Mouse (Mus musculus) liver, embryonic 12.5 days (tissue): ENCODE results near the gene Dlg2. TPM values are rescaled to one million over a fixed set of nuclear protein-coding genes. Genes with fewer than 3 reads are reported as not detected.

Source experiments
- ATAC-seq: fragments of 200-750 bp; cut with Nextera tagmentation; 2 replicates; pipeline ENCODE4 v1.8.0; 2017; ENCODE audit warnings: moderate number of reproducible peaks, mild to moderate bottlenecking, moderate library complexity
- H3K27ac ChIP-seq: fragments of 300-500 bp; sonication (generic); 2 replicates; pipeline ENCODE4 v1.5.1; 2016; ENCODE audit warnings: mild to moderate bottlenecking
- H3K27me3 ChIP-seq: fragments of 300-500 bp; sonication (generic); replicated peaks from 2 replicates; pipeline ENCODE4 v1.6.1; 2016; ENCODE audit warnings: mild to moderate bottlenecking, moderate library complexity
- H3K36me3 ChIP-seq: fragments of 300-500 bp; sonication (generic); 2 replicates; pipeline ENCODE4 v1.6.1; 2016; ENCODE audit warnings: mild to moderate bottlenecking, moderate library complexity
- H3K4me1 ChIP-seq: fragments of 300-500 bp; sonication (generic); 2 replicates; pipeline ENCODE4 v1.6.1; 2016
- H3K4me2 ChIP-seq: fragments of 300-500 bp; sonication (generic); 2 replicates; pipeline ENCODE4 v1.6.1; 2016; ENCODE audit warnings: mild to moderate bottlenecking, moderate library complexity
- H3K4me3 ChIP-seq: fragments of 300-500 bp; sonication (generic); 2 replicates; pipeline ENCODE4 v1.5.1; 2016; ENCODE audit warnings: mild to moderate bottlenecking, moderate library complexity
- H3K9ac ChIP-seq: fragments of 300-500 bp; sonication (generic); 2 replicates; pipeline ENCODE4 v1.6.1; 2016; ENCODE audit warnings: mild to moderate bottlenecking, moderate library complexity
- H3K9me3 ChIP-seq: fragments of 300-500 bp; sonication (generic); replicated peaks from 2 replicates; pipeline ENCODE4 v1.6.1; 2016; ENCODE audit warnings: mild to moderate bottlenecking, moderate library complexity
- WGBS: fragments of 180-500 bp; shearing (Covaris S2); methylation state at CpG from one replicate; pipeline ENCODE4 v1.1.7; 2016; ENCODE audit not compliant: insufficient replicate concordance; 5-methylcytosine and 5-hydroxymethylcytosine counted together
- polyA plus RNA-seq: library from polyadenylated mRNA; unstranded; fragments of >200 nt; fragmentation: Nextera tagmentation; extraction: Ambion mirVana; gene quantifications from 2 replicates; pipeline ENCODE4 v1.2.1, GENCODE M21; 2016

The Dlg2 gene
- polyA plus RNA-seq, 1 experiment from 2014 or later: 1.1 TPM

DNA sequence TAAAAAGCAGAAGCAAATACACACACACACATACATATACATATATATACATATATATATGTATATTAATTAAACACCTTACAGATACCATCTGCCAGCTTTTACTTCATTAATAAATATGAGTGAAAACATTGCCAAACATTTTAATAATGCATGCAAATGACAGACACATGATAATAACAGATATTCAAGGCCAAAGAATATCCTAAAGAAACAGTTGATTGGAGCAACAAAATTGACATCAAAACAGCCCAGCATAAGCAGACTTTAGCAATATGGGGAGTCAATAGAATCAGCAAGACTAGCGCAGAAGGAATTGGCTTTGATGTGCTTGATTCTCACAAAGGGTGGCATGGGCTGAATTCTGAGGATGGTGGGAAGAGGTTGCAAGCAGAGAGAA lies 1568.5 kb downstream of the Dlg2 start:
- no peak overlapping the region for H3K4me3 ChIP-seq
- ATAC-seq: no peak
- no peaks in the 10 kb centered on the region for H3K9me3 ChIP-seq
- H3K4me2 ChIP-seq: no peak overlapping the region
- H3K4me1 ChIP-seq: no peaks in the 10 kb centered on the region
- H3K27me3 ChIP-seq: no peaks in the 10 kb centered on the region
- no peaks in the 10 kb centered on the region for H3K36me3 ChIP-seq
- no peak overlapping the region for H3K27ac ChIP-seq
- 80% methylated on average over 1 of the region's 1 CpGs for WGBS
- H3K9ac ChIP-seq: no peak overlapping the region

DNA sequence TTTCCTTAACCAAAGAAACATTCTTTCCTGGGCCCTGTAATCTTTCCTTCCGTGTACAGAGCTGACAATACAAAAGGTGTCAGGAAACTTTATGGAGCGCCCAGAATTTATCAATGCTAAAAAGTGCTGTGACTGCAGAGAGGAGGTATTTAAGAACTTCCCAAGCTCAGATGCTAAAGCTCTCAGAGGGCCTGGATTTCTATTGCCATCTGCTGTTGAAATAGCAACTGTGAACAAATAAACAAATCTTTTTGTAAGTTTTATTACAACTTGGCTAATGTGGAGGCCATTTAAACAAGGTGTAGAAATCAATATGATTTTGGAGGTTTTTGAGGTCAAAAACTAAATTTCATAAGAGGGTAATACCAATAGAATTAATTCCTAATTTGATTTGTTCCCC lies 1570.8 kb downstream of the Dlg2 start:
- Histone ChIP-seq H3K4me1 (no peaks in the 10 kb centered on the region), H3K4me3 (no peak overlapping the region), H3K9ac (no peak overlapping the region), H3K27me3 (no peaks in the 10 kb centered on the region), H3K4me2 (no peak overlapping the region), H3K36me3 (no peaks in the 10 kb centered on the region), H3K9me3 (no peaks in the 10 kb centered on the region), H3K27ac (no peak overlapping the region)
- no peak for ATAC-seq
- 34% methylated on average over 2 of the region's 2 CpGs for WGBS

DNA sequence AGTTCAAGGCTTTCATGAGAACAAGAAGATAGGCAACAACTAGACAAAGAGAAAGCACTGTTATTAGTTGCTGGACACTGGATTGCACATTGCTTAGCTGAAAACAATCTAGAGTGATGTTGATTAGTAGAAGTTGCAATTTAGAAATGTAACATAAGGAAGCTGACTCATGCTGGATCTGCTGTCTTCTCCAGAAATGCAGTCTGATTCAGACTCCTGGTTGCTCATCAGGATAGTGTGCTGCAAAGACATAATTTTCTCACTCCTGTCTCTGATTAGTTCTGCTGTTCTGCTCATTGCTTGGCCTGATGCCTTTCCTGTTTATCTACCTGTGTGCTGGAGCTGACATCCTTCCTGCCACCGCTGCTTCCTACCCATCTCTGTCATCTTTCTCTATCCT lies 1572.4 kb downstream of the Dlg2 start:
- Histone ChIP-seq H3K4me2 (no peak overlapping the region), H3K27ac (no peak overlapping the region), H3K4me1 (no peaks in the 10 kb centered on the region), H3K9ac (no peak overlapping the region), H3K4me3 (no peak overlapping the region), H3K27me3 (no peaks in the 10 kb centered on the region), H3K9me3 (no peaks in the 10 kb centered on the region), H3K36me3 (no peaks in the 10 kb centered on the region)
- 68% methylated on average over 1 of the region's 1 CpGs for WGBS
- ATAC-seq: no peak

DNA sequence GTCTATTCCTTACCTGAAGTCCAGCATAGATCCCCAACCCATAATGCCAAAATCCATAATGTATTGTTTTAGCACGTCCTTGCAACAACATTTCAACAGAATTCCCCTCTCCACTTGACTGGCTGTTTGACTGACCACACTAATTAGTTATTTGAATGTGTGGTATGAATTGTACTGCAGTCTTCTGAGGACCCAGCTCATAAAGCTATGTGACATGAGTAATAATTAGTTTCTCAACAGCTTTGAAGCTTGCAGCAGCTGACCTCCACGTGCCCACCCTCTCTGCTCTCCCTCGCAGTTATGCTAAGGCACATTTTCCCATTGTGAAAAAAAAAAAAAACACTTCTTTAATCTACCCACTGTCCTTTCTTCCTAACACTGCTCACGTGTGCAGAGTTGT lies 1590.4 kb downstream of the Dlg2 start:
- ATAC-seq: no peak
- Histone ChIP-seq H3K4me2 (no peak overlapping the region), H3K36me3 (no peaks in the 10 kb centered on the region), H3K27me3 (no peaks in the 10 kb centered on the region), H3K9me3 (no peaks in the 10 kb centered on the region), H3K4me1 (no peaks in the 10 kb centered on the region), H3K9ac (no peak overlapping the region), H3K27ac (no peak overlapping the region), H3K4me3 (no peak overlapping the region)
- 61% methylated on average over 4 of the region's 4 CpGs for WGBS

DNA sequence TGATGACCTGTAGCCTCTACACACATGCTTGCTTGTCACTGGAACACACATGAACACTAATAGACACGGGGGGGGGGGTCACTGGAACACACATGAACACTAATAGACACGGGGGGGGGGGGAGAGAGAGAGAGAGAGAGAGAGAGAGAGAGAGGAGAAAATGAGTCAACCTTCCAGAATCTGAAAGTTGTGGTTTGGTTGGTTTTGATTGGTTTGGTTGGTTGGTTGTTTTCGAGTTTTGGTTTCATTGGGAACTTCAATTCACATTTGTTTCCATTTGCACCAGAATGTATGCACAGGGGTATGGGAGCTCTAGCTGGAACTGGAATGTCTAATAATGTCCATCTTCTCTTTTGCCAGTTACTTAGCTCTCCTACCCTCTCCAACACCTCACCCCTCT lies 1611.0 kb downstream of the Dlg2 start:
- Histone ChIP-seq H3K9ac (no peak overlapping the region), H3K4me3 (no peak overlapping the region), H3K27ac (no peak overlapping the region), H3K4me2 (no peak overlapping the region), H3K36me3 (no peaks in the 10 kb centered on the region), H3K4me1 (no peaks in the 10 kb centered on the region), H3K9me3 (no peaks in the 10 kb centered on the region), H3K27me3 (no peaks in the 10 kb centered on the region)
- WGBS: 40% methylated on average over 3 of the region's 3 CpGs
- no peak for ATAC-seq

DNA sequence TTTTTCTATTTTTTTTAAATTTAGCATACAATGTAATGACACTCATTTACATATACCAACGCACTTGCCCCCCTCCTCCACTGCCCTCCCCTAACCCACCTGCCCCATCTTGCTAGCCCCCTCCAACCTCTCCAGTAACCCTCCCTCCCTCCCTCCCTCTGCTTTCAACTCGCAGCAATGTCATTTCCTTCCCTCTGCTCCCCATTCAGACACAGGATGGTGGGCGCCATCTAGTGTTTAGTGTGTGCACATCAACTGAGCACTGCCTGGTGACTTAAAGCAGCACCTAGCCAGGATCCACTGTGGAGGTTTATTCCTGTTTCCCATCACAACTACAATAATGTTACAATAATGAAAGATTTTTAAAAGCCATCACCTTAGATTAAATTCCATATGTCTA lies 1617.4 kb downstream of the Dlg2 start:
- Histone ChIP-seq H3K4me2 (no peak overlapping the region), H3K4me1 (no peaks in the 10 kb centered on the region), H3K9ac (no peak overlapping the region), H3K27ac (no peak overlapping the region), H3K36me3 (no peaks in the 10 kb centered on the region), H3K27me3 (no peaks in the 10 kb centered on the region), H3K4me3 (no peak overlapping the region), H3K9me3 (no peaks in the 10 kb centered on the region)
- 0% methylated on average over 2 of the region's 3 CpGs for WGBS
- no peak for ATAC-seq

DNA sequence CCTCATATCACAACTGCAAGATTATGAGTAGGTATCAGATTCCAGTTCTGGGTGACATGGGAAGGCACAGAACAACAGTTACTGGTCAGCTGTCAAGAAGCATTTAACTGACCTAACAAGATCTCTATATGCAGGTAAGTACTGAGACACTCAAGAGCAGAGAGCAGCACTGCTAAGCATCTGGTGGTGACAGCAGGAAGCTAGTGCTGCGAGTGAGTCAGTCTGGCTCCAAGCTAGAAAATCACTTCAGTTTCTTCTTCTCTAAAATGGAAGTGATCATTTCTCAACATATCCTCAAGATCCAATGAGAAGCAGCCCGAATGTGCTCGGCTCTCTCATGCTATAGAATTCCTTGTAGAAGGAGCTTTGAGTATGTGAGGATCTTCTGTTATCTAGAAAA lies 1618.7 kb downstream of the Dlg2 start:
- H3K4me2 ChIP-seq: no peak overlapping the region
- ATAC-seq: no peak
- no peak overlapping the region for H3K4me3 ChIP-seq
- no peaks in the 10 kb centered on the region for H3K27me3 ChIP-seq
- WGBS: 40% methylated on average over 3 of the region's 3 CpGs
- no peaks in the 10 kb centered on the region for H3K4me1 ChIP-seq
- no peaks in the 10 kb centered on the region for H3K9me3 ChIP-seq
- no peaks in the 10 kb centered on the region for H3K36me3 ChIP-seq
- no peak overlapping the region for H3K9ac ChIP-seq
- H3K27ac ChIP-seq: no peak overlapping the region

DNA sequence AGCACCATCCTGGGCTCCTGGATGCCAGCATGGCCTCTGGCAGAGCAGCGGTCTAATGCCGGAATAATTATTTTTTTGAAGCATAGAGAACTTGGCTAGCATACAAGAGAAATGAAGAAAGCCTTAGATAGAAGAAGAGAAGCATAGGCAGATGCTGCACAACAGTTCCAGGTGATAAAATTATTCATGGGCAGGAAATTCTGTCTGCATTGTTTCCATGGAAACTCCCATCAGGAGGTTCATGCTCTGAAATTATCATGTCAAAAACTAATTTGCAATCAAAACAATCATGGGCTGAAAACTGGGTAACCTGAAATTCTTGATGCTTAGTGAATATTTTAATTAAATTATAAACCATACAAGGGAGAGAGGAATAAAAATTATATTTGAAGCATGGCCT lies 1624.4 kb downstream of the Dlg2 start:
- Histone ChIP-seq H3K36me3 (no peaks in the 10 kb centered on the region), H3K9me3 (no peaks in the 10 kb centered on the region), H3K4me3 (no peak overlapping the region), H3K4me1 (no peaks in the 10 kb centered on the region), H3K27ac (no peak overlapping the region), H3K27me3 (no peaks in the 10 kb centered on the region), H3K9ac (no peak overlapping the region), H3K4me2 (no peak overlapping the region)
- WGBS: 85% methylated on average over 2 of the region's 2 CpGs
- no peak for ATAC-seq

DNA sequence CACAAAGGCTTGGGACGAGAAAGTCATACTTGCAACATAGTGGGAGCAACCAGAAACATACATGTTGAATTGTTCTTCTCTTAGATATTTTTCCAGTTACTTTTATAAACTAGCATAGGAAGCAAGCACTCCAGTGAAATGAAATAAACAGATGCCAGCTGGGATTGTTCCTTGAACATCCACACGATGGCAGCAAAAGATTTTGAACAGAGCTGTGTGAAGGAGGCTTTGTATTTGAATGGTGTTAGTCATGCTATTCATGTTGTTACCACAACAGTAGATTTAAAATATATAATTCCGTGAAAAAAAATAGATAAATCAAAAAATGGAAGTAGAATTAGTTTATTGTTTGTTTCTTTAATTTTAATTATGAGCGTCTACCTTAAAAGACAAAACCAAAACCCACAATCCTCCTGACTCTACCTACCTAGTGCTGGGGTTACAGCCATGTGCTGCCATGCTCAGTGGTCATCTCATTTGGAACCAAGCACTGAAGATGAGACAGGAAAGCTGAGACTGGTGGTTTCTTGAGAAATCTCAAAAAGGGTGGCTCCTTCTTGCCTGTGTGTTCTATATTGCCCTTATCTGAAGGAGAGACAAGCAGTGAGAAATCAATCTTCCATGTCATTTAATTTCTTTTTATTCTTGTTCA lies 1626.5 kb downstream of the Dlg2 start:
- 13% methylated on average over 4 of the region's 4 CpGs for WGBS
- no peaks in the 10 kb centered on the region for H3K36me3 ChIP-seq
- no peak overlapping the region for H3K27ac ChIP-seq
- ATAC-seq: no peak
- H3K27me3 ChIP-seq: no peaks in the 10 kb centered on the region
- H3K9me3 ChIP-seq: no peaks in the 10 kb centered on the region
- no peak overlapping the region for H3K4me3 ChIP-seq
- no peaks in the 10 kb centered on the region for H3K4me1 ChIP-seq
- H3K9ac ChIP-seq: no peak overlapping the region
- H3K4me2 ChIP-seq: no peak overlapping the region

DNA sequence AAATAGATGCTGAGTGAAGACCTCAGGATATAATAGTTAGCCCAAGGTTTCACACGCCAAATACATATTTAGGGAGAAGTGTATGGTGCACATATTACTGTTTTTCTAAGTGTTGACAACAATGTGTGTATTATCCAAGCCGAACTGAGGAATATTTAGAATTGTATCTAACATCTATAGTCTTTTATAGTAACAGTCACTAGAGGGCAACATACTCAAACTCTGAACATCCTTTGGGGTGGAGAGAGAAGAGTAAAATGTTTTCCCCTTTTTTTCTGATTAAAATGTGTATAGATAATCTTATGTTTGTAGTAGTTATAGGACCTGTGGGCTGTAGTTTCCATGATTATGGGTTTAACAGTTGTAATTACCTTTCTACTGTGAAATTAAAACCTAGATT lies 1629.0 kb downstream of the Dlg2 start:
- H3K9me3 ChIP-seq: no peaks in the 10 kb centered on the region
- no peak overlapping the region for H3K27ac ChIP-seq
- no peak overlapping the region for H3K4me2 ChIP-seq
- no peaks in the 10 kb centered on the region for H3K4me1 ChIP-seq
- no peaks in the 10 kb centered on the region for H3K27me3 ChIP-seq
- no peak overlapping the region for H3K4me3 ChIP-seq
- no peak for ATAC-seq
- no peak overlapping the region for H3K9ac ChIP-seq
- 31% methylated on average over 2 of the region's 2 CpGs for WGBS
- no peaks in the 10 kb centered on the region for H3K36me3 ChIP-seq

DNA sequence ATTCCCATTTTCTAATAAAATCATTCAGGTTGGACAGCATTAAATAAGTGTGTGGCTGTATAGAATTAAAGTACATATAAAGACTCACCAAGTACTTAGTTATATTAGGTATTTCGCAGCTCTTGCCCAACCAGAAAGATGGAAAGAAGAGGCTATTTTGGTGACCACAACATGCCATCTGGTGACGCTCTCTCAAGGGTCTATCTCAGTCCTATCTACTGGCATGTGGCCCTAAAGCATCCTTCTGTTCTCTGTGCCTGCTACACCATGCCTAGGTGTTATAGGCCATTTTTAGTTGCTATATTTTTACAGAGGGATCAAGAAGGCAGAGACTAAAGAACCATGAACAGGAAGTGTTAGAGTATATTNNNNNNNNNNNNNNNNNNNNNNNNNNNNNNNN lies 1629.5 kb downstream of the Dlg2 start:
- H3K9me3 ChIP-seq: no peaks in the 10 kb centered on the region
- H3K4me1 ChIP-seq: no peaks in the 10 kb centered on the region
- ATAC-seq: no peak
- H3K9ac ChIP-seq: no peak overlapping the region
- no peaks in the 10 kb centered on the region for H3K27me3 ChIP-seq
- no peak overlapping the region for H3K4me2 ChIP-seq
- no peak overlapping the region for H3K27ac ChIP-seq
- no peak overlapping the region for H3K4me3 ChIP-seq
- 48% methylated on average over 2 of the region's 2 CpGs for WGBS
- H3K36me3 ChIP-seq: no peaks in the 10 kb centered on the region

DNA sequence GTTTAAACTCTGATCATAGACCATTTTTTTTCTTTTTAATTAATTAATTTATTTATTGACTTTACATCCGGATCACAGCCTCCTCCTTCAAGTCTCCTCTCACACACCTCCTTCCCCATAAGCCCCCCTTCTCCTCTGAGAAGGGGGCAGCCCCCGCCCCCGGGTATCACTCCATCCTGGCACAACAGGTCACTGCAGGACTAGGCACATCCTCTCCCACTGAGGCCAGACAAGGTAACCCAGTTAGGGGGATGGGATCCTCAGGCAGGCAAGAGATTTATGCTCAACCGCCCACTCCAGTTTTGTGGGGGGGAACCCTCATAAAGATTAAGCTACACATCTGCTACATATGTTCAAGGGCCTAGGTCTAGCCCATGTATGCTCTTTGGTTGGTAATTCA lies 1636.6 kb downstream of the Dlg2 start:
- Histone ChIP-seq H3K27ac (no peak overlapping the region), H3K36me3 (no peaks in the 10 kb centered on the region), H3K4me1 (no peaks in the 10 kb centered on the region), H3K27me3 (no peaks in the 10 kb centered on the region), H3K9ac (no peak overlapping the region), H3K4me3 (no peak overlapping the region), H3K4me2 (no peak overlapping the region), H3K9me3 (no peaks in the 10 kb centered on the region)
- whole genome bisulfite sequencing: 59% methylated on average over 4 of the region's 4 CpGs
- ATAC-seq: no peak

DNA sequence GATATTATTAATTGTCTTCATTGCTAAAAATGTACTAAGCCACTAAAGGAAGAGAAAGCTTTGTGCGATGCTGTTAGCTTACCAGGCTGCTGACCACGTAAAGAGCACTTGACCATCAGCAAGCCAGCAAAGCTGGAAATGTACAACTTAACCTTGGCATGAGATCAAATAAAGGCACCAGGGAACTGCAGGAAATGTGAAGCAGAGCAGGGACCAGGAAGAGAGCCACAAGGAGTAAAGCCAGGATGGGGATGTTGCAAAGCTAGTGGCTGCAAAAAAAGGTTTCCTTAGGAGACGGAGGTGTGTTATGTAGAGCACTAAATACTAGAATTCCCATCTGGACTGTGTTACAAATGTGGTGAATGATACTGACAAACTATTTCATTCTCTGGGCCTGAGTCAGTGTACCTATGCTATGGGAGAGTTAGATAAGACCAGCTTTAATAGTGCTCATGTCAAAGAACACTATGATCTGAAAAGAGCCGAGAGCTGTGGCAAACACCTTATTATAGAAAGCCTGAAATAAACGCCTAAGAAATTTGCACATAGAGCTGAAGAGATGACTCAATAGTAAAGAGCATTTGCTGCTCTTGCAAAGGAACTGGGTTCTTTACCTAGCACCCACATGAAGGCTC lies 1638.9 kb downstream of the Dlg2 start:
- Histone ChIP-seq H3K9me3 (no peaks in the 10 kb centered on the region), H3K4me3 (no peak overlapping the region), H3K9ac (no peak overlapping the region), H3K27ac (no peak overlapping the region), H3K4me2 (no peak overlapping the region), H3K36me3 (no peaks in the 10 kb centered on the region), H3K4me1 (no peaks in the 10 kb centered on the region), H3K27me3 (no peaks in the 10 kb centered on the region)
- ATAC-seq: no peak
- WGBS: 77% methylated on average over 5 of the region's 5 CpGs
